Mouse (Mus musculus): ENCODE data around the gene Dhrs11.
"Not testable (repeated sequence)": the region's sequence is repeated elsewhere in the genome, so short reads cannot be mapped to it uniquely, and the experiment has no call there.

Gene Dhrs11

GRCm38 (mm10) chr11:84828516-84829399 is at the start of gene Dhrs11:
TSS of gene Dhrs11 (minus strand) at chr11:84828994.
- in situ Hi-C loops (cut with MboI, MseI) = loop anchor here (5.0 kb wide), 1 partner anchor 39 kb away; no protein-coding TSS in a partner anchor

GRCm38 (mm10) chr11:84876020-84876419 is 47.2 kb upstream of the Dhrs11 start:
- in situ Hi-C loops (cut with MboI, MseI) = not testable (repeated sequence)

GRCm38 (mm10) chr11:84873042-84873833 is 44.4 kb upstream of the Dhrs11 start:
- in situ Hi-C loops (cut with MboI, MseI) = no loop called here

- in situ Hi-C loops (cut with MboI, MseI) = no loop called here
Measured at GRCm38 (mm10) chr11:84871548-84872069, 42.8 kb upstream of the Dhrs11 start.

GRCm38 (mm10) chr11:84871046-84871445 is 42.3 kb upstream of the Dhrs11 start:
- in situ Hi-C loops (cut with MboI, MseI) = no loop called here

GRCm38 (mm10) chr11:84870337-84871043 is 41.7 kb upstream of the Dhrs11 start, which contains the start of gene Ggnbp2:
TSS of gene Ggnbp2 (minus strand) at chr11:84870817.
- in situ Hi-C loops (cut with MboI, MseI) = no loop called here

GRCm38 (mm10) chr11:84869537-84870232 is 40.9 kb upstream of the Dhrs11 start:
- in situ Hi-C loops (cut with MboI, MseI) = loop anchor here (5.0 to 10.0 kb wide), 2 partner anchors 42 to 1725 kb away; partner anchors contain the start of gene Dhrs11

- in situ Hi-C loops (cut with MboI, MseI) = loop anchor here (5.0 to 10.0 kb wide), 2 partner anchors 42 to 1726 kb away; partner anchors contain the start of gene Dhrs11
Measured at GRCm38 (mm10) chr11:84868786-84869259, 40.0 kb upstream of the Dhrs11 start.

GRCm38 (mm10) chr11:84867586-84867985 is 38.8 kb upstream of the Dhrs11 start:
- in situ Hi-C loops (cut with MboI, MseI) = loop anchor here (5.0 to 10.0 kb wide), 2 partner anchors 40 to 1727 kb away; partner anchors contain the start of gene Dhrs11

GRCm38 (mm10) chr11:84865268-84865667 is 36.5 kb upstream of the Dhrs11 start:
- in situ Hi-C loops (cut with MboI, MseI) = loop anchor here (5.0 to 10.0 kb wide), 2 partner anchors 38 to 1730 kb away; partner anchors contain the start of gene Dhrs11

- in situ Hi-C loops (cut with MboI, MseI) = no loop called here
Measured at GRCm38 (mm10) chr11:84855285-84855684, 26.5 kb upstream of the Dhrs11 start.

- in situ Hi-C loops (cut with MboI, MseI) = no loop called here
Measured at GRCm38 (mm10) chr11:84847475-84848090, 18.8 kb upstream of the Dhrs11 start.

GRCm38 (mm10) chr11:84846741-84847474 is 18.1 kb upstream of the Dhrs11 start:
- in situ Hi-C loops (cut with MboI, MseI) = no loop called here

GRCm38 (mm10) chr11:84839330-84839729 is 10.5 kb upstream of the Dhrs11 start:
- in situ Hi-C loops (cut with MboI, MseI) = no loop called here

- in situ Hi-C loops (cut with MboI, MseI) = loop anchor here (5.0 kb wide), 1 partner anchor 38 kb away; no protein-coding TSS in a partner anchor
Measured at GRCm38 (mm10) chr11:84829495-84829894, 701 bp upstream of the Dhrs11 start.

GRCm38 (mm10) chr11:84827901-84828503 is 792 bp downstream of the Dhrs11 start:
- in situ Hi-C loops (cut with MboI, MseI) = loop anchor here (5.0 kb wide), 1 partner anchor 39 kb away; no protein-coding TSS in a partner anchor

GRCm38 (mm10) chr11:84827492-84827891 is 1.3 kb downstream of the Dhrs11 start:
- in situ Hi-C loops (cut with MboI, MseI) = loop anchor here (5.0 kb wide), 1 partner anchor 40 kb away; no protein-coding TSS in a partner anchor

GRCm38 (mm10) chr11:84826185-84826584 is 2.6 kb downstream of the Dhrs11 start:
- in situ Hi-C loops (cut with MboI, MseI) = loop anchor here (5.0 kb wide), 1 partner anchor 41 kb away; no protein-coding TSS in a partner anchor

All from T-helper 1 cell (primary cell).